Mouse (Mus musculus): Measurements from ENCODE around the gene Tbc1d7. TPM values are rescaled to one million over a fixed set of nuclear protein-coding genes. Genes with fewer than 3 reads are reported as not detected.

Gene Tbc1d7
- total and polyA plus RNA-seq, 2 experiments from 2014 or later: 40.0 to 84.8 TPM

GRCm38 (mm10) chr13:43134468-43134867, 36.8 kb downstream of the Tbc1d7 start:
- TF ChIP-seq CTCF (IDR thresholded peaks at IDR 0.05; ENCODE audit: low read depth): no peak
- Histone ChIP-seq H3K27ac (ENCODE audit: low read depth, low read length) (no peak overlapping the region), H3K36me3 (ENCODE audit: insufficient read depth) (peaks cover 31% of the 10 kb centered on the region), H3K4me2 (ENCODE audit: low read depth) (no peak overlapping the region), H3K9ac (no peak overlapping the region), H3K27me3 (ENCODE audit: insufficient read depth, low read length) (no peaks in the 10 kb centered on the region), H3K4me1 (ENCODE audit: insufficient read depth) (no peaks in the 10 kb centered on the region), H3K9me3 (ENCODE audit: low read length) (no peaks in the 10 kb centered on the region), H3K4me3 (ENCODE audit: low read depth, low read length) (no peak overlapping the region)
- WGBS: 35% methylated on average over 4 of the region's 4 CpGs
- ATAC-seq: no peak
- peak; percentile 24 for DNase-seq

DNA sequence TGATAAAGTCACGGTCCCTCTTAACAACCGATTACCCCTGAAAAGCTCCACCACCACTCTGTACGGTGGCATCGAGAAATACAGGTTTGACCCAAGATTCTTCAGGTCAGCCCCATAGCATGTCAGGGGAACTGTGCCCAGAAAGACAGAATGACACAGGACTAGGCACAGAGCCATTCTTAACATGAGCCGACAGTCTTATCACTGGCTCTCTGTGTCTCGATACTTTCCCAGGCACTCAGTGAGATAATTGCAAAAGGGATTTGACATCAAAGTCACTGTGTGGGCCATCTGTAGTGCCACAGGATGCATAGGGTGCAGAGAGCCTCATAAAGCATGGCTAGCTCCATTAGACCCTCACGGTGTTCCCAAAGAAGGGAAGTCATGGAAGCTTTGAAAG, 37.9 kb downstream of the Tbc1d7 start:
- TF ChIP-seq CTCF (IDR thresholded peaks at IDR 0.05; ENCODE audit: low read depth): no peak
- DNase-seq (no peak), ATAC-seq (no peak)
- H3K4me3 ChIP-seq (ENCODE audit: low read depth, low read length): no peak overlapping the region
- no peak overlapping the region for H3K9ac ChIP-seq
- WGBS: 71% methylated on average over 7 of the region's 7 CpGs
- H3K9me3 ChIP-seq (ENCODE audit: low read length): no peaks in the 10 kb centered on the region
- H3K27me3 ChIP-seq (ENCODE audit: insufficient read depth, low read length): no peaks in the 10 kb centered on the region
- no peaks in the 10 kb centered on the region for H3K4me1 ChIP-seq (ENCODE audit: insufficient read depth)
- H3K27ac ChIP-seq (ENCODE audit: low read depth, low read length): no peak overlapping the region
- H3K4me2 ChIP-seq (ENCODE audit: low read depth): no peak overlapping the region
- peaks cover 31% of the 10 kb centered on the region for H3K36me3 ChIP-seq (ENCODE audit: insufficient read depth)

DNA sequence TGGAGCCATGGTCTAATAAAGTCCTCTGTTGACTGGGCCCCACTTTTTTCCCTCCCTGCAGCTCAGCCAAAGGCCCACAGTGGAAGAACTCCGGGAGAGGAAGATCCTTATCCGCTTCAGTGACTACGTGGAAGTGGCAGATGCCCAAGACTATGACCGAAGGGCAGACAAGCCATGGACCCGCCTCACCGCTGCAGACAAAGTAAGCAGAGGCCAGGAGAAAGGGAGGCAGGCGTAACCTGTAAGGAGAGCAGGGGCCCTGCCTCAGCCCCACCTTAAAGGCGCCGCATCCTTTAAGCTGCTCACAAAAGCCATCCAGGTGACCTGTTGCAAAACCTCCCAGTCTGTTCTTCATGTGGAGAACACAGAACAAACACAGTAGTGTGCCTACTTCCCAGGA, 38.4 kb downstream of the Tbc1d7 start:
- ATAC-seq (no peak), DNase-seq (no peak)
- H3K27me3 ChIP-seq (ENCODE audit: insufficient read depth, low read length): no peaks in the 10 kb centered on the region
- peaks cover 34% of the 10 kb centered on the region for H3K36me3 ChIP-seq (ENCODE audit: insufficient read depth)
- no peak overlapping the region for H3K4me3 ChIP-seq (ENCODE audit: low read depth, low read length)
- WGBS: 67% methylated on average over 9 of the region's 9 CpGs
- H3K4me1 ChIP-seq (ENCODE audit: insufficient read depth): no peaks in the 10 kb centered on the region
- H3K9ac ChIP-seq: no peak overlapping the region
- TF ChIP-seq CTCF (IDR thresholded peaks at IDR 0.05; ENCODE audit: low read depth): no peak
- no peaks in the 10 kb centered on the region for H3K9me3 ChIP-seq (ENCODE audit: low read length)
- no peak overlapping the region for H3K4me2 ChIP-seq (ENCODE audit: low read depth)
- no peak overlapping the region for H3K27ac ChIP-seq (ENCODE audit: low read depth, low read length)

- Histone ChIP-seq H3K27ac (ENCODE audit: low read depth, low read length) (no peak overlapping the region), H3K4me3 (ENCODE audit: low read depth, low read length) (no peak overlapping the region), H3K4me1 (ENCODE audit: insufficient read depth) (no peaks in the 10 kb centered on the region), H3K9me3 (ENCODE audit: low read length) (no peaks in the 10 kb centered on the region), H3K9ac (no peak overlapping the region), H3K4me2 (ENCODE audit: low read depth) (no peak overlapping the region), H3K27me3 (ENCODE audit: insufficient read depth, low read length) (no peaks in the 10 kb centered on the region), H3K36me3 (ENCODE audit: insufficient read depth) (peaks cover 31% of the 10 kb centered on the region)
- WGBS: 73% methylated on average over 10 of the region's 10 CpGs
- DNase-seq (no peak), ATAC-seq (peak; percentile 33)
- no peak for TF ChIP-seq CTCF (IDR thresholded peaks at IDR 0.05; ENCODE audit: low read depth)
Measured at GRCm38 (mm10) chr13:43131741-43132191, 39.5 kb downstream of the Tbc1d7 start.

DNA sequence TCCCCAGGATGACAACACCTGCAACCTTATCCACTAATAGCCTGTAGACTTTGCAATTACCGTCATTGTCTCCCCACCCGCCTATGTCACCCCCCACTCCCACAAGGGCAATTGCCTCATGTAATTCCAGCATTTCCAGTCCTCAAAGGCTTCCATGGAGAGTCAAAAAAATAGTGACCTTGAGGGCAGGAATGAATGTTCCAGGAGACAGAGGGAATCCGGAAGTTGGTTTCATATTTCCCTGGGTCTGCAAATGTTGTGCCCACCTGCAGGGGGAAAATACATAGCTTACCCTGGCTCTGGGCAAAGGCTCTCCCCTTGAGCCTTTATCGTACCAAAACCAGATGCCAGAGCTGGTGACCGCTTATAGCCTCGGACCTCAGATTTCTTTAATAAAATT, 41.1 kb downstream of the Tbc1d7 start:
- H3K9me3 ChIP-seq (ENCODE audit: low read length): no peaks in the 10 kb centered on the region
- H3K27ac ChIP-seq (ENCODE audit: low read depth, low read length): no peak overlapping the region
- H3K36me3 ChIP-seq (ENCODE audit: insufficient read depth): peaks cover 19% of the 10 kb centered on the region
- H3K27me3 ChIP-seq (ENCODE audit: insufficient read depth, low read length): no peaks in the 10 kb centered on the region
- no peak for TF ChIP-seq CTCF (IDR thresholded peaks at IDR 0.05; ENCODE audit: low read depth)
- H3K4me1 ChIP-seq (ENCODE audit: insufficient read depth): no peaks in the 10 kb centered on the region
- no peak overlapping the region for H3K4me2 ChIP-seq (ENCODE audit: low read depth)
- H3K4me3 ChIP-seq (ENCODE audit: low read depth, low read length): no peak overlapping the region
- no peak for ATAC-seq
- no peak for DNase-seq
- H3K9ac ChIP-seq: no peak overlapping the region
- 77% methylated on average over 6 of the region's 6 CpGs for WGBS

DNA sequence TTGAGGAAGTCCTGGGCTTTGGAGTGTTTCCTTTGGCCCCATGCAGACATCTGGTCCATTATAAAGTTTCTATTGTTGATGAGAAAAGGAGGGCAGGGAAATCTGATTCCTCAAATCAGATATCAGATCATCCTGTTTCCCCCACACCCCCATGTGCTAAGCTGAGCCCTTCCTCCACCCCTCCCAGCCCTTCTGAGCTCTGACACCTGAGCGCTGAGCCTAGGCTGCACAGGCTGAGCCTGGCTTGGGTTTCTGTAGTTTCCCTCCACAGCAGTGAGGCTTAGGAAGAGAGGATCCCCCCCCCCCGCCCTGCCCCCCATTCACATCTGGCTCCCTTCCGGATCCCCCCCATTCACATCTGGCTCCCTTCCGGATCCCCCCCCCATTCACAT, 46.6 kb downstream of the Tbc1d7 start:
- TF ChIP-seq CTCF (IDR thresholded peaks at IDR 0.05; ENCODE audit: low read depth): no peak
- Histone ChIP-seq H3K9me3 (ENCODE audit: low read length) (no peaks in the 10 kb centered on the region), H3K4me2 (ENCODE audit: low read depth) (no peak overlapping the region), H3K4me1 (ENCODE audit: insufficient read depth) (no peaks in the 10 kb centered on the region), H3K36me3 (ENCODE audit: insufficient read depth) (peaks cover 5% of the 10 kb centered on the region), H3K9ac (no peak overlapping the region), H3K4me3 (ENCODE audit: low read depth, low read length) (no peak overlapping the region), H3K27ac (ENCODE audit: low read depth, low read length) (no peak overlapping the region), H3K27me3 (ENCODE audit: insufficient read depth, low read length) (no peaks in the 10 kb centered on the region)
- ATAC-seq: no peak
- DNase-seq: no peak
- whole genome bisulfite sequencing: 51% methylated on average over 4 of the region's 4 CpGs

- no peak overlapping the region for H3K9ac ChIP-seq
- no peak overlapping the region for H3K4me2 ChIP-seq (ENCODE audit: low read depth)
- no peak overlapping the region for H3K27ac ChIP-seq (ENCODE audit: low read depth, low read length)
- H3K4me3 ChIP-seq (ENCODE audit: low read depth, low read length): no peak overlapping the region
- H3K9me3 ChIP-seq (ENCODE audit: low read length): no peaks in the 10 kb centered on the region
- WGBS: 59% methylated on average over 17 of the region's 17 CpGs
- DNase-seq (no peak), ATAC-seq (no peak)
- peaks cover 5% of the 10 kb centered on the region for H3K36me3 ChIP-seq (ENCODE audit: insufficient read depth)
- no peaks in the 10 kb centered on the region for H3K4me1 ChIP-seq (ENCODE audit: insufficient read depth)
- TF ChIP-seq CTCF (IDR thresholded peaks at IDR 0.05; ENCODE audit: low read depth): no peak
- H3K27me3 ChIP-seq (ENCODE audit: insufficient read depth, low read length): no peaks in the 10 kb centered on the region
Measured at GRCm38 (mm10) chr13:43123895-43124682, 47.2 kb downstream of the Tbc1d7 start.
